ENCODE assay signal across 22 mouse cellular contexts in the genomic region with DNA sequence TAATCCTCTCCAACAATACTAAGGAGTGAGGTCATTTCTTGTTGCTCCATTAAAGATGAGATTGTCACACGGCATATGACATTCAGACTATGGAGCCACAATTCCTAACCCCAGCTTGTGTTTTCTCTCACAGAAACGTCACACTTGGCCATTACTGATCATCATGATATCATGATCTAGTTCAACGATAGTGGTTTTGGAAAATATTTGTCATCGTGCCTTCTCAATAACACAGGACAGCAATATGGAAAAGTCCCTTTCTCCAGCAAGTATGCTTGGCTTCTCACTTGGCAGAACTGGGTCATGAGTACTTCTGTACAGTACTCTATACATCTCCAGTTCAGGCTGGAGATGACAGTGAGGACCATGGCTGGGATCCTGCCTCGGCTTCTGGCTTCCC. TPM values are rescaled to one million over a fixed set of nuclear protein-coding genes. Genes with fewer than 3 reads are reported as not detected.
DNase-seq lines count a peak whose midpoint lies in the region; ATAC-seq and TF ChIP-seq lines count a peak whose summit lies in the region.
"Had no signal": no experiment of that assay in that cellular context is flagged by ENCODE, and none has a peak within 500 bp of the region (broad histone marks: within the 10 kb centered on the region; RNA-seq: fewer than 3 reads in every experiment).

No protein-coding gene starts in this region.

- no peaks in the 10 kb centered on the region; the same call in 1 of the 2 replicates for H3K4me1 ChIP-seq in kidney, postnatal 0 days (replicated peaks; ENCODE audit: insufficient read depth, low read length)
- H3K4me1 ChIP-seq in CH12.LX (ENCODE audit: control insufficient read depth in 1 of 2, insufficient read depth in 2 of 2), result peaks cover 20 to 69% of the 10 kb centered on the region in 2 experiments
- H3K4me1 ChIP-seq: hindbrain, embryonic 15.5 days had no signal

- WGBS in kidney, postnatal 0 days, result 93% methylated on average over 5 of the region's 5 CpGs

- peak; percentile 41 for TF ChIP-seq EP300 in CH12.LX (IDR thresholded peaks at IDR 0.05; ENCODE audit: low read length)

- 0 out of 2 replicates have a peak overlapping the region, but pooled peaks have one; percentile 2 for H3K27ac ChIP-seq in kidney, postnatal 0 days
- H3K27ac ChIP-seq in CH12.LX (ENCODE audit: insufficient read depth, low read depth), result peak overlapping the region; percentile 36; the same call in 1 of the 2 replicates
- H3K27ac ChIP-seq: heart, adult 2 months; hindbrain, embryonic 12.5 days; hindbrain, embryonic 15.5 days had no signal

- dilution Hi-C loops in CH12.LX (cut with MboI; ENCODE audit: extremely low pct_ligation_motif_present, extremely low pct_unique_long_range_greater_than_20kb, low sequenced_read_pairs), result no loop called here

- no peak for ATAC-seq in kidney, postnatal 0 days (replicated peaks; ENCODE audit: low FRiP score, low read depth)
- ATAC-seq in megakaryocyte progenitor cell, adult 5-6 weeks (replicated peaks; ENCODE audit: poor library complexity), result no peak
- ATAC-seq: forebrain, embryonic 14.5 days; forebrain, postnatal 0 days; intestine, embryonic 16.5 days had no signal

- H3K36me3 ChIP-seq in kidney, postnatal 0 days (ENCODE audit: insufficient read depth, low read length), result peaks cover 6% of the 10 kb centered on the region; the same call in 1 of the 2 replicates
- H3K36me3 ChIP-seq in CH12.LX (replicated peaks in 1 of 2; ENCODE audit: control insufficient read depth in 1 of 2, insufficient read depth in 1 of 2, low read length in 1 of 2), result peaks cover 25 to 46% of the 10 kb centered on the region in 2 experiments
- H3K36me3 ChIP-seq: hindbrain, embryonic 12.5 days; hindbrain, embryonic 15.5 days had no signal

- in situ Hi-C loops in CH12.LX (cut with MboI; ENCODE audit: low pct_ligation_motif_present, low pct_unique_long_range_greater_than_20kb, low sequenced_read_pairs), result loop anchor here (25.0 kb wide), 1 partner anchor 238 kb away; no protein-coding TSS in a partner anchor

- no peak overlapping the region for H3K4me2 ChIP-seq in kidney, postnatal 0 days (ENCODE audit: low read length)
- H3K4me2 ChIP-seq in CH12.LX (ENCODE audit: insufficient read depth, low read depth, poor library complexity, severe bottlenecking), result peak overlapping the region; percentile 13; the same call in 1 of the 2 replicates
- H3K4me2 ChIP-seq: hindbrain, embryonic 12.5 days; hindbrain, embryonic 15.5 days had no signal

- TF ChIP-seq RAD21 in CH12.LX (IDR thresholded peaks at IDR 0.05; ENCODE audit: low read depth, low read length), result no peak

- no peaks in the 10 kb centered on the region for H3K9me3 ChIP-seq in kidney, postnatal 0 days (replicated peaks; ENCODE audit: low read length)
- H3K9me3 ChIP-seq in CH12.LX (replicated peaks; ENCODE audit: low read length), result no peaks in the 10 kb centered on the region
- H3K9me3 ChIP-seq: G1E; heart, embryonic 10.5 days; hindbrain, embryonic 12.5 days; hindbrain, embryonic 15.5 days had no signal

- no peak overlapping the region for H3K9ac ChIP-seq in kidney, postnatal 0 days (ENCODE audit: low read depth, low read length)
- H3K9ac ChIP-seq in CH12.LX (ENCODE audit: insufficient read depth, low read depth), result no peak overlapping the region
- H3K9ac ChIP-seq: forebrain, postnatal 0 days; hindbrain, embryonic 12.5 days; hindbrain, embryonic 15.5 days had no signal

- H3K27me3 ChIP-seq in kidney, postnatal 0 days (ENCODE audit: insufficient read depth, low read length), result no peaks in the 10 kb centered on the region
- H3K27me3 ChIP-seq in CH12.LX (replicated peaks), result no peaks in the 10 kb centered on the region
- H3K27me3 ChIP-seq: hindbrain, embryonic 12.5 days; hindbrain, embryonic 15.5 days; Patski had no signal

- TF ChIP-seq CTCF in kidney, postnatal 0 days (IDR thresholded peaks at IDR 0.05; ENCODE audit: low read depth), result no peak
- TF ChIP-seq CTCF in CH12.LX (conservative IDR thresholded peaks at IDR 0.05 in 1 of 2, IDR thresholded peaks at IDR 0.05 in 1 of 2; ENCODE audit: low read depth in 2 of 2, low read length in 2 of 2), result no peak

- no peak overlapping the region for H3K4me3 ChIP-seq in kidney, postnatal 0 days (replicated peaks; ENCODE audit: low read depth, low read length)
- H3K4me3 ChIP-seq in CH12.LX (replicated peaks in 1 of 3; ENCODE audit: low read depth in 2 of 3, low read length in 2 of 3, poor library complexity in 1 of 3), result no peak overlapping the region
- H3K4me3 ChIP-seq: heart, adult 2 months; heart, embryonic 10.5 days; hindbrain, embryonic 12.5 days; hindbrain, embryonic 15.5 days had no signal

- TF ChIP-seq POLR2A in CH12.LX (IDR thresholded peaks at IDR 0.05; ENCODE audit: low read depth, low read length), result no peak

- H3K79me2 ChIP-seq in CH12.LX (replicated peaks; ENCODE audit: control insufficient read depth, extremely low read depth, insufficient read depth, poor library complexity, severe bottlenecking), result peaks cover 2% of the 10 kb centered on the region; the same call in 1 of the 2 replicates

- no peak for DNase-seq in kidney, postnatal 0 days (ENCODE audit: low spot score)
- no peak for DNase-seq in kidney, adult 8-10 months
- DNase-seq in CD4-positive helper T cell, adult 2 months (ENCODE audit: low read depth, low spot score), result peak; percentile 79
- DNase-seq in CH12.LX (ENCODE audit: extremely low read depth), result no peak
- peak; percentile 69 for DNase-seq in induced T-regulatory cell, adult 2 months (ENCODE audit: low read depth)
- DNase-seq in spleen, postnatal 14 days (ENCODE audit: low spot score in 2 of 2), result no peak
- no peak for DNase-seq in cerebellum, adult 9-11 months
- DNase-seq: cerebellum, adult 11 months; cerebellum, adult 2 months; cerebellum, postnatal 10 days; forebrain, postnatal 0 days; gastrocnemius, postnatal 10 days; gastrocnemius, postnatal 36 days; heart, adult 2 months had no signal

TF ChIP-seq in CH12.LX, 34 proteins besides CTCF, POLR2A, EP300 and RAD21:
- TF ChIP-seq JUND (conservative IDR thresholded peaks at IDR 0.05; ENCODE audit: low read depth, low read length) (peak; percentile 73; the same call in 1 of the 2 replicates), ZC3H11A (IDR thresholded peaks at IDR 0.05; ENCODE audit: low read depth, low read length) (no peak), CHD1 (IDR thresholded peaks at IDR 0.05; ENCODE audit: low read depth, low read length) (no peak; the same call in 1 of the 2 replicates), MAZ (IDR thresholded peaks at IDR 0.05; ENCODE audit: low read depth, low read length) (no peak), KAT2A (IDR thresholded peaks at IDR 0.05; ENCODE audit: insufficient replicate concordance, low read length) (no peak), ETS1 (conservative IDR thresholded peaks at IDR 0.05; ENCODE audit: low read depth, low read length) (peak; percentile 55; the same call in 1 of the 2 replicates), TCF12 (IDR thresholded peaks at IDR 0.05; ENCODE audit: low read depth, low read length) (no peak), JUN (IDR thresholded peaks at IDR 0.05; ENCODE audit: insufficient read depth, low read depth, low read length) (peak; percentile 53; the same call in 1 of the 2 replicates), CHD2 (IDR thresholded peaks at IDR 0.05; ENCODE audit: low read length) (0 out of 2 replicates have a peak, but pooled peaks have one; percentile 1), MAX (IDR thresholded peaks at IDR 0.05; ENCODE audit: low read length) (0 out of 2 replicates have a peak, but pooled peaks have one; percentile 1), UBTF (IDR thresholded peaks at IDR 0.05; ENCODE audit: low read depth, low read length) (no peak)

RNA-seq across cellular contexts. Expression of a gene that starts 32.0 kb away (rescaled TPM):
- 190 and 191 TPM in 2 replicates for polyA plus RNA-seq in kidney, postnatal 0 days (2015; fragmentation: Nextera tagmentation; extraction: Ambion mirVana)
- total RNA-seq in CH12.LX (2012; rRNA removed) (122 and 131 TPM in 2 replicates), CH12.LX (2014; rRNA removed) (175 and 188 TPM in 2 replicates)
- polyA plus RNA-seq in CH12.LX (2012; ENCODE audit: insufficient read length, low read depth), result 110 and 125 TPM in 2 replicates
- total RNA-seq in megakaryocyte progenitor cell, adult 5-6 weeks (2015), result 159 and 171 TPM in 2 replicates
- total RNA-seq in megakaryocyte progenitor cell, adult 5-6 weeks (2017), result 183 and 192 TPM in 2 replicates

RNA-seq across cellular contexts. Expression of a gene that starts 32.1 kb away (rescaled TPM):
- 20.6 and 24.7 TPM in 2 replicates for polyA plus RNA-seq in kidney, postnatal 0 days (2015; fragmentation: Nextera tagmentation; extraction: Ambion mirVana)
- total RNA-seq in CH12.LX (2012; rRNA removed) (9.1 and 9.8 TPM in 2 replicates), CH12.LX (2014; rRNA removed) (10.1 and 10.2 TPM in 2 replicates)
- 7.5 and 9.7 TPM in 2 replicates for polyA plus RNA-seq in CH12.LX (2012; ENCODE audit: insufficient read length, low read depth)
- 10.1 TPM in 2 replicates for total RNA-seq in megakaryocyte progenitor cell, adult 5-6 weeks (2015)
- total RNA-seq in megakaryocyte progenitor cell, adult 5-6 weeks (2017), result 4.6 and 4.9 TPM in 2 replicates

Comparison
In these comparisons a context has a peak if more than half of its experiments do, and no peak if none do; other contexts are left out.
1. DNase-seq: peak in CD4-positive helper T cell, adult 2 months (single experiment) and induced T-regulatory cell, adult 2 months (single experiment); none in kidney, postnatal 0 days (single experiment), kidney, adult 8-10 months (0 of 2), CH12.LX (single experiment), spleen, postnatal 14 days (0 of 2) and cerebellum, adult 9-11 months (single experiment).